Mouse (Mus musculus) ES-Bruce4 (cell line): Measurements from ENCODE around the gene 4833439L19Rik.

Source experiments
- EP300 ChIP-seq: IDR thresholded peaks from 2 replicates; pipeline ENCODE4 v1.6.1; 2011; ENCODE audit warnings: low read depth, low read length; ENCODE audit not compliant: insufficient read depth
- POLR2A ChIP-seq: IDR thresholded peaks from one replicate; pipeline ENCODE4 v1.8.1; 2011; ENCODE audit warnings: low read length; ENCODE audit not compliant: insufficient read depth

- TF ChIP-seq POLR2A (no peak), EP300 (peak; percentile 62)
These were observed 535 bp upstream of the 4833439L19Rik start for GRCm38 (mm10) chr13:54565594-54566345.
